10 mouse cellular contexts compared by ENCODE assay signal in genomic region chr13:55595375-55595774, GRCm38 (mm10). TPM values are rescaled to one million over a fixed set of nuclear protein-coding genes. Genes with fewer than 3 reads are reported as not detected.
A peak's percentile ranks its signal among the peaks of the same experiment; 100 is the strongest.
DNase-seq lines count a peak whose midpoint lies in the region; ATAC-seq and TF ChIP-seq lines count a peak whose summit lies in the region.
"Had no signal": no experiment of that assay in that cellular context is flagged by ENCODE, and none has a peak within 500 bp of the region (broad histone marks: within the 10 kb centered on the region; RNA-seq: fewer than 3 reads in every experiment).

No protein-coding gene starts in this region.

- H3K36me3 ChIP-seq in midbrain, postnatal 0 days (ENCODE audit: insufficient read depth, low read length): peaks cover 25% of the 10 kb centered on the region
- peaks cover 17% of the 10 kb centered on the region for H3K36me3 ChIP-seq in midbrain, embryonic 16.5 days (ENCODE audit: control insufficient read depth, insufficient read depth, low read length)
- peaks cover 13% of the 10 kb centered on the region for H3K36me3 ChIP-seq in forebrain, embryonic 11.5 days (ENCODE audit: control insufficient read depth, insufficient read depth, low read length)
- H3K36me3 ChIP-seq in midbrain, embryonic 10.5 days: peaks cover 46% of the 10 kb centered on the region
- peaks cover 16% of the 10 kb centered on the region; the same call in 1 of the 2 replicates for H3K36me3 ChIP-seq in lung, postnatal 0 days (ENCODE audit: insufficient read depth, low read length)

- H3K4me1 ChIP-seq in midbrain, postnatal 0 days (ENCODE audit: insufficient read depth, low read length): peaks cover 3% of the 10 kb centered on the region; the same call in 1 of the 2 replicates
- peaks cover 15% of the 10 kb centered on the region for H3K4me1 ChIP-seq in midbrain, embryonic 16.5 days (ENCODE audit: control insufficient read depth, insufficient read depth, low read length)
- H3K4me1 ChIP-seq in forebrain, embryonic 11.5 days (replicated peaks; ENCODE audit: control insufficient read depth, insufficient read depth, low read length): peaks cover 10% of the 10 kb centered on the region; the same call in 1 of the 2 replicates
- peaks cover 29% of the 10 kb centered on the region for H3K4me1 ChIP-seq in midbrain, embryonic 10.5 days
- peaks cover 3% of the 10 kb centered on the region; the same call in 1 of the 2 replicates for H3K4me1 ChIP-seq in lung, postnatal 0 days (ENCODE audit: insufficient read depth, low read depth, low read length)

- DNase-seq in midbrain, postnatal 0 days (ENCODE audit: low spot score): peak; percentile 40
- peak; percentile 90 to 93 for DNase-seq in cerebellum, postnatal 10 days
- peak; percentile 84 for DNase-seq in layer of hippocampus, adult 9-11 months
- DNase-seq in right cerebral cortex, postnatal 25 days: peak; percentile 66
- no peak for DNase-seq in forebrain, embryonic 11.5 days (ENCODE audit: low spot score)
- DNase-seq in midbrain, embryonic 10.5 days (ENCODE audit: low spot score): no peak
- no peak for DNase-seq in lung, postnatal 0 days (ENCODE audit: low spot score)

- no peak for ATAC-seq in midbrain, postnatal 0 days (ENCODE audit: low FRiP score)
- ATAC-seq in midbrain, embryonic 16.5 days: no peak
- no peak for ATAC-seq in forebrain, embryonic 11.5 days (replicated peaks; ENCODE audit: low FRiP score)
- ATAC-seq in lung, postnatal 0 days: no peak

- H3K9me3 ChIP-seq in midbrain, postnatal 0 days (ENCODE audit: low read length): no peaks in the 10 kb centered on the region
- H3K9me3 ChIP-seq in midbrain, embryonic 16.5 days (replicated peaks; ENCODE audit: control insufficient read depth, low read length, poor library complexity, severe bottlenecking): no peaks in the 10 kb centered on the region
- no peaks in the 10 kb centered on the region for H3K9me3 ChIP-seq in forebrain, embryonic 11.5 days (ENCODE audit: control insufficient read depth, low read length)
- H3K9me3 ChIP-seq in midbrain, embryonic 10.5 days (replicated peaks): no peaks in the 10 kb centered on the region
- H3K9me3 ChIP-seq in lung, postnatal 0 days (ENCODE audit: low read length): no peaks in the 10 kb centered on the region
- H3K9me3 ChIP-seq: heart, embryonic 10.5 days; lung, embryonic 15.5 days had no signal

- no peak for TF ChIP-seq CTCF in midbrain, postnatal 0 days (IDR thresholded peaks at IDR 0.05)
- no peak for TF ChIP-seq CTCF in lung, postnatal 0 days (IDR thresholded peaks at IDR 0.05)

- H3K27me3 ChIP-seq in midbrain, postnatal 0 days (ENCODE audit: insufficient read depth, low read length): no peaks in the 10 kb centered on the region
- peaks cover 3% of the 10 kb centered on the region; the same call in 1 of the 2 replicates for H3K27me3 ChIP-seq in midbrain, embryonic 16.5 days (ENCODE audit: control insufficient read depth, insufficient read depth, low read depth, low read length)
- H3K27me3 ChIP-seq in forebrain, embryonic 11.5 days (ENCODE audit: control insufficient read depth, insufficient read depth, low read length): no peaks in the 10 kb centered on the region
- H3K27me3 ChIP-seq in midbrain, embryonic 10.5 days (ENCODE audit: low read depth, poor library complexity, severe bottlenecking): peaks cover 11% of the 10 kb centered on the region
- H3K27me3 ChIP-seq in lung, postnatal 0 days (replicated peaks; ENCODE audit: insufficient read depth, low read length): no peaks in the 10 kb centered on the region
- H3K27me3 ChIP-seq: lung, embryonic 15.5 days had no signal

- H3K27ac ChIP-seq in midbrain, postnatal 0 days (ENCODE audit: low read depth, low read length): no peak overlapping the region
- no peak overlapping the region for H3K27ac ChIP-seq in midbrain, embryonic 16.5 days (ENCODE audit: low read length)
- H3K27ac ChIP-seq in forebrain, embryonic 11.5 days (ENCODE audit: low read depth, low read length): no peak overlapping the region
- H3K27ac ChIP-seq in midbrain, embryonic 10.5 days (replicated peaks): no peak overlapping the region
- no peak overlapping the region for H3K27ac ChIP-seq in lung, postnatal 0 days (ENCODE audit: low read length)
- H3K27ac ChIP-seq: heart, embryonic 10.5 days; lung, embryonic 15.5 days had no signal

- no peak overlapping the region for H3K9ac ChIP-seq in midbrain, postnatal 0 days (replicated peaks; ENCODE audit: low read length, poor library complexity, severe bottlenecking)
- no peak overlapping the region for H3K9ac ChIP-seq in midbrain, embryonic 16.5 days (ENCODE audit: low read depth, low read length)
- no peak overlapping the region for H3K9ac ChIP-seq in forebrain, embryonic 11.5 days (ENCODE audit: low read length)
- no peak overlapping the region for H3K9ac ChIP-seq in lung, postnatal 0 days (replicated peaks; ENCODE audit: low read depth)
- H3K9ac ChIP-seq: lung, embryonic 15.5 days had no signal

- no peak overlapping the region for H3K4me3 ChIP-seq in midbrain, postnatal 0 days (ENCODE audit: low read depth, low read length)
- no peak overlapping the region for H3K4me3 ChIP-seq in midbrain, embryonic 16.5 days (ENCODE audit: low read depth, low read length)
- H3K4me3 ChIP-seq in forebrain, embryonic 11.5 days (ENCODE audit: low read depth, low read length): no peak overlapping the region
- no peak overlapping the region for H3K4me3 ChIP-seq in midbrain, embryonic 10.5 days
- no peak overlapping the region for H3K4me3 ChIP-seq in lung, postnatal 0 days (ENCODE audit: low read depth, low read length)
- H3K4me3 ChIP-seq: lung, embryonic 15.5 days had no signal

- no peak for TF ChIP-seq EP300 in lung, postnatal 0 days (IDR thresholded peaks at IDR 0.05)

- WGBS in midbrain, postnatal 0 days: 90% methylated on average over 12 of the region's 12 CpGs
- 79% methylated on average over 12 of the region's 12 CpGs for WGBS in midbrain, embryonic 16.5 days
- 93% methylated on average over 12 of the region's 12 CpGs for WGBS in forebrain, embryonic 11.5 days
- WGBS in midbrain, embryonic 10.5 days: 92% methylated on average over 12 of the region's 12 CpGs
- 89% methylated on average over 12 of the region's 12 CpGs for WGBS in lung, postnatal 0 days

- H3K4me2 ChIP-seq in midbrain, postnatal 0 days (ENCODE audit: low read depth, low read length, poor library complexity, severe bottlenecking): no peak overlapping the region
- no peak overlapping the region for H3K4me2 ChIP-seq in midbrain, embryonic 16.5 days (ENCODE audit: low read length)
- no peak overlapping the region for H3K4me2 ChIP-seq in forebrain, embryonic 11.5 days (ENCODE audit: low read depth, low read length, severe bottlenecking)
- no peak overlapping the region for H3K4me2 ChIP-seq in lung, postnatal 0 days (replicated peaks; ENCODE audit: low read depth, low read length)
- H3K4me2 ChIP-seq: lung, embryonic 15.5 days had no signal

RNA-seq across cellular contexts. Expression of gene B4galt7, which starts 4.3 kb away (rescaled TPM):
- total RNA-seq in midbrain, postnatal 0 days (2014; rRNA removed): 62.6 and 67.7 TPM in 2 replicates
- polyA plus RNA-seq in midbrain, postnatal 0 days (2015; fragmentation: Nextera tagmentation; extraction: Ambion mirVana): 50.1 and 55.1 TPM in 2 replicates
- 42.7 and 46.1 TPM in 2 replicates for polyA plus RNA-seq in midbrain, embryonic 16.5 days (2015; fragmentation: Nextera tagmentation; extraction: Ambion mirVana)
- polyA plus RNA-seq in forebrain, embryonic 11.5 days (2014; fragmentation: Nextera tagmentation; extraction: Ambion mirVana): 24.5 and 25.6 TPM in 2 replicates
- 30.5 and 37.6 TPM in 2 replicates for polyA plus RNA-seq in midbrain, embryonic 10.5 days (2016; fragmentation: Nextera tagmentation; extraction: Ambion mirVana)
- polyA plus RNA-seq in lung, postnatal 0 days (2015; fragmentation: Nextera tagmentation; extraction: Ambion mirVana): 20.6 and 22.1 TPM in 2 replicates

RNA-seq across cellular contexts. Expression of gene Tmed9, which starts 21.8 kb away (rescaled TPM):
- 57.6 and 62.5 TPM in 2 replicates for total RNA-seq in midbrain, postnatal 0 days (2014; rRNA removed)
- polyA plus RNA-seq in midbrain, postnatal 0 days (2015; fragmentation: Nextera tagmentation; extraction: Ambion mirVana): 101 and 102 TPM in 2 replicates
- 109 and 117 TPM in 2 replicates for polyA plus RNA-seq in midbrain, embryonic 16.5 days (2015; fragmentation: Nextera tagmentation; extraction: Ambion mirVana)
- 51.4 and 56.5 TPM in 2 replicates for polyA plus RNA-seq in forebrain, embryonic 11.5 days (2014; fragmentation: Nextera tagmentation; extraction: Ambion mirVana)
- 114 and 126 TPM in 2 replicates for polyA plus RNA-seq in midbrain, embryonic 10.5 days (2016; fragmentation: Nextera tagmentation; extraction: Ambion mirVana)
- 112 and 113 TPM in 2 replicates for polyA plus RNA-seq in lung, postnatal 0 days (2015; fragmentation: Nextera tagmentation; extraction: Ambion mirVana)

RNA-seq across cellular contexts. Expression of gene Fam193b, which starts 24.5 kb away (rescaled TPM):
- total RNA-seq in midbrain, postnatal 0 days (2014; rRNA removed): 73.9 and 90.6 TPM in 2 replicates
- polyA plus RNA-seq in midbrain, postnatal 0 days (2015; fragmentation: Nextera tagmentation; extraction: Ambion mirVana): 42.7 and 43.5 TPM in 2 replicates
- 48.3 and 56.3 TPM in 2 replicates for polyA plus RNA-seq in midbrain, embryonic 16.5 days (2015; fragmentation: Nextera tagmentation; extraction: Ambion mirVana)
- polyA plus RNA-seq in forebrain, embryonic 11.5 days (2014; fragmentation: Nextera tagmentation; extraction: Ambion mirVana): 55.8 and 58.0 TPM in 2 replicates
- 56.7 and 63.1 TPM in 2 replicates for polyA plus RNA-seq in midbrain, embryonic 10.5 days (2016; fragmentation: Nextera tagmentation; extraction: Ambion mirVana)
- polyA plus RNA-seq in lung, postnatal 0 days (2015; fragmentation: Nextera tagmentation; extraction: Ambion mirVana): 23.1 and 27.4 TPM in 2 replicates

RNA-seq across cellular contexts. Expression of gene Caml, which starts 27.4 kb away (rescaled TPM):
- 90.6 and 101 TPM in 2 replicates for total RNA-seq in midbrain, postnatal 0 days (2014; rRNA removed)
- 113 and 114 TPM in 2 replicates for polyA plus RNA-seq in midbrain, postnatal 0 days (2015; fragmentation: Nextera tagmentation; extraction: Ambion mirVana)
- 102 and 112 TPM in 2 replicates for polyA plus RNA-seq in midbrain, embryonic 16.5 days (2015; fragmentation: Nextera tagmentation; extraction: Ambion mirVana)
- 65.4 and 69.7 TPM in 2 replicates for polyA plus RNA-seq in forebrain, embryonic 11.5 days (2014; fragmentation: Nextera tagmentation; extraction: Ambion mirVana)
- 59.1 and 60.8 TPM in 2 replicates for polyA plus RNA-seq in midbrain, embryonic 10.5 days (2016; fragmentation: Nextera tagmentation; extraction: Ambion mirVana)
- 47.4 and 50.4 TPM in 2 replicates for polyA plus RNA-seq in lung, postnatal 0 days (2015; fragmentation: Nextera tagmentation; extraction: Ambion mirVana)

RNA-seq across cellular contexts. Expression of gene Ddx46, which starts 39.5 kb away (rescaled TPM):
- total RNA-seq in midbrain, postnatal 0 days (2014; rRNA removed): 22.3 and 29.8 TPM in 2 replicates
- 20.4 and 21.9 TPM in 2 replicates for polyA plus RNA-seq in midbrain, postnatal 0 days (2015; fragmentation: Nextera tagmentation; extraction: Ambion mirVana)
- 25.7 and 28.3 TPM in 2 replicates for polyA plus RNA-seq in midbrain, embryonic 16.5 days (2015; fragmentation: Nextera tagmentation; extraction: Ambion mirVana)
- polyA plus RNA-seq in forebrain, embryonic 11.5 days (2014; fragmentation: Nextera tagmentation; extraction: Ambion mirVana): 56.8 and 58.2 TPM in 2 replicates
- polyA plus RNA-seq in midbrain, embryonic 10.5 days (2016; fragmentation: Nextera tagmentation; extraction: Ambion mirVana): 37.3 and 41.4 TPM in 2 replicates
- 18.1 and 18.2 TPM in 2 replicates for polyA plus RNA-seq in lung, postnatal 0 days (2015; fragmentation: Nextera tagmentation; extraction: Ambion mirVana)

Comparison
In these comparisons a context has a peak if more than half of its experiments do, and no peak if none do; other contexts are left out.
1. DNase-seq: peak in midbrain, postnatal 0 days (single experiment), cerebellum, postnatal 10 days (2 of 2), layer of hippocampus, adult 9-11 months (single experiment) and right cerebral cortex, postnatal 25 days (single experiment); none in forebrain, embryonic 11.5 days (single experiment), midbrain, embryonic 10.5 days (single experiment) and lung, postnatal 0 days (single experiment).